Mouse (Mus musculus): ENCODE results near the gene Pde6b.
A peak's percentile ranks its signal among the peaks of the same experiment; 100 is the strongest.

The Pde6b gene

GRCm38 (mm10) chr5:108388201-108388600, at the start of gene Pde6b:
Gene Pde6b (plus strand): TSS chr5:108388391.
- no peak for DNase-seq (ENCODE audit: low read depth)

DNA sequence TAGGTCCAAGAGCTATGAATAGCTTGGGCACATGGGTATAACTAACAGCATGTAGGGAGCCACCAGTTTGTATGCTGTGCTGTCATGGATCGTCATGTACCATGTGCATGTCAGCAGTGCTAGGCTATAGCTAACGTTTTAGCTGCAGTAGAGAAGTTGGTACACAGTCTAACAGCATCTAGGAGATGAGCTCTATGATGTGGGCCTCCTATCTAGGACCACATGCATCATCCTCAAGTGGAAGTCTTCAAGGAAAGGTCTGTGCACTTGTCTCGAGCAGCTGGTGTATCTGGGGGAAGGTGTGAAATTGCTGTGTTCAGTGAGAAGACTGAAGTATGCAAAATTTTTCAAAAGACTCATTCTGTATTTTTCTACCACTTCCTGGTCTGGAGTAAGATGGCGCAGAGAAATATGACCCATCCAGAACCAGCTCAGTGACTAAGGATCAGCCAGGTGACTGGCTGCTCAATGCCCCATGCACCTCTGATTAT, 44.5 kb upstream of the Pde6b start:
- DNase-seq (ENCODE audit: low read depth) = no peak

DNA sequence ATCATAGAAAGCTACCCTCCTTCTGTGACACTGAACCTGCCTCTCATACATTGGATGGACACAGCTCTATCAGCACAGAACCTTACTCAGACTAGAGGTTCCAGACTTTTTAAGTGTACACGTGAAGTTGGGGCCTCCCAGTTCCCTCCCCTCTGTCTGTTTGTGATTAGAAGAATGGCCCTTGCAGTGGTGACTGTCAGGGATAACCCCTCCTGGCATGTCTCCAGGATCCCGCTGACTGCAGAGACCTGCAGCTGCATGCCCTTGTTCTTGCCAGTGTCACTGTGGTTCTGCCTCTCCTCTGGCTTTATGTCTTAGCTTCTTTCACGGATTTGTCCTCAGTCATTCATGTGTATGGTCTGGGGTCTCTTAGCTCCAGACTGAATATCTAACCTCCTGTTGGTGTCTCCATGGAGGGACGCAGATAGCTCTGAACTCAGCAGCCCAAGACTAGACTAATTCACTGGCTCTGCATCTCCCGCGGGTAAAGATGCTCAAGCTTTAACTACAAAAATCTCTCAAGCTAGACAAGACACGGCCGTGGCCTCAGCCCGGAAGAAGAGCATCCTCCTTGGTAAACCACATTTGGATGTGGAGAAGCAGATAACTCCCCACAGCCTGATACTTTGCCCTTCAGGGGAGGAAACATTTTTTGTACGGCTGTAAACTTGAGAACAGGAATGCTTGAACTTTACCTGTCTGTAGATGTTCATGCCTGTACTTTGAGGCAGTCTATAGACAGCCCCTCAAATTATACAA, 42.7 kb upstream of the Pde6b start:
- peak; percentile 93 for DNase-seq (ENCODE audit: low read depth)

DNA sequence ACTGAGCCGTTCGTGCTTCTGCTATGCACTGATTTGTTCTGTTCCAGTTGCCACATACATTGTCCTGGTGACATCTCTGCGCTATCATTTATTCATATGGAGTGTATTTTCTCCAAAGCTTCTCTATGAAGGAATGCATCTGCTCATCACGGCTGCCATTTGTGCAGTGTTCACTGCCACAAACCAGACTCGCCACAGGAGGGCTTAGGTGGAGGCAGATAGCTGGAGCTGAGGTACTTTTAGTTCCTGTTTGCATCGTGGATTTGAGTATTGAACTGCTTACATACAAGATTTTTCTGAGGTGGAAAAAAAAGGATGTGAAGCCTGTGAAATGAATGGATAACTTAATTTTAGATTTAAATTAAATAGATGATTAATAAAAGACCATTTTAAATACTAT, 40.3 kb upstream of the Pde6b start:
- DNase-seq (ENCODE audit: low read depth) = no peak

- no peak for DNase-seq (ENCODE audit: low read depth)
Measured at GRCm38 (mm10) chr5:108349511-108350148, 38.6 kb upstream of the Pde6b start.

GRCm38 (mm10) chr5:108354056-108354455, 34.1 kb upstream of the Pde6b start:
- no peak for DNase-seq (ENCODE audit: low read depth)

- peak; percentile 42 for DNase-seq (ENCODE audit: low read depth)
Measured at GRCm38 (mm10) chr5:108357862-108358261, 30.3 kb upstream of the Pde6b start.

DNA sequence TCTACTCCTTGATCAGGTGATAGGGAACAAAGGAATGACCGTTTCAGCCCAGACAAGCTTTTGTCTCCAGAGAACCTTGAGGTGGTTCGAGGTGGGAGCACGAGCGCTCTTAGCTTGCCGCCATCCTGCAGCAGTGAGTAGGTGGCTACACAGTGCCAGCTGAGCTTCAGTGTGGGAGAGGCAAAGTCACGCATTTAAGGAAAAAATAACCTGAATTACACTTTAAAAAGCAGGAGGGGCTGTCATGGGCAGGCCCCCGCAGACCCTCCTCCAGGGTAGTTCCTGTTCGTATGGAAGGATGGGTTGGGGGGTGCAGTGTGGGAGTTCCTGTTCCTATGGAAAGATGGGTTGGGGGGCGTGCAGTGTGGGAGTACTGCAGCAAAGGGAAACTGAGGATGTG, 28.7 kb upstream of the Pde6b start:
- DNase-seq (ENCODE audit: low read depth) = no peak

- peak; percentile 91 for DNase-seq (ENCODE audit: low read depth)
Measured at GRCm38 (mm10) chr5:108360211-108360610, 28.0 kb upstream of the Pde6b start.

GRCm38 (mm10) chr5:108362330-108362729, 25.9 kb upstream of the Pde6b start:
- peak; percentile 70 for DNase-seq (ENCODE audit: low read depth)

DNA sequence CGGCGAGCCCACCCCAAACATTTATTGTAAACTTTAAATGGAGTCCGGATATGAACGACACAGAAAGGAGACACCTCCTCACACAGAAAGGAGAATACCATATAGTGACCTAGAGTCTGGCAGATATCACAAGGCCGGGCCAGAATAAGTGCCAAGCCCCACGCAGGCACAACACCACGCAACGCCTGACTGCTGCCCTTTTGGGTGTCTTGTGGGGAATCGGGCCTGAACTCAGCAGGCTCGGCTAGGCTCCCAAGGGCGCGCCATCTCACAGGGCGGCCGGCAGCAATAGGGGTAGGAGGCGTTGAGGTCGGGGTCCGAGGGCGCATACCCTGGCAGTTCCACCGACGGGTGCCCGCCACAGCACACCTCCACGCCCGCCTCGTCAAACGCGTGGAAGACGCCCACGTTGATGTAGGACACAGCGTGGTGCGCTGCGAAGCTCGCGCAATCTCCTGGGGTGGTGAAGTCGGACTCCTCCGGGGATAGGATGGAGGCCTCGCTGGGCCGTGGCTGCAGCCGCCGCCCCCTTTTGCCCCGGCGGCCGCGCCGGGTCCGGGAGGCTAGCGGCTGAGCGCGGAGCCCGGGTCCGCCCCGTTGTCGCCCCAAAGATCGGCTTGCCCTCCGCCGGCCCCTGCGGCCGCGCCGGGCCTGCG, 21.7 kb upstream of the Pde6b start:
- peak; percentile 33 for DNase-seq (ENCODE audit: low read depth)

DNA sequence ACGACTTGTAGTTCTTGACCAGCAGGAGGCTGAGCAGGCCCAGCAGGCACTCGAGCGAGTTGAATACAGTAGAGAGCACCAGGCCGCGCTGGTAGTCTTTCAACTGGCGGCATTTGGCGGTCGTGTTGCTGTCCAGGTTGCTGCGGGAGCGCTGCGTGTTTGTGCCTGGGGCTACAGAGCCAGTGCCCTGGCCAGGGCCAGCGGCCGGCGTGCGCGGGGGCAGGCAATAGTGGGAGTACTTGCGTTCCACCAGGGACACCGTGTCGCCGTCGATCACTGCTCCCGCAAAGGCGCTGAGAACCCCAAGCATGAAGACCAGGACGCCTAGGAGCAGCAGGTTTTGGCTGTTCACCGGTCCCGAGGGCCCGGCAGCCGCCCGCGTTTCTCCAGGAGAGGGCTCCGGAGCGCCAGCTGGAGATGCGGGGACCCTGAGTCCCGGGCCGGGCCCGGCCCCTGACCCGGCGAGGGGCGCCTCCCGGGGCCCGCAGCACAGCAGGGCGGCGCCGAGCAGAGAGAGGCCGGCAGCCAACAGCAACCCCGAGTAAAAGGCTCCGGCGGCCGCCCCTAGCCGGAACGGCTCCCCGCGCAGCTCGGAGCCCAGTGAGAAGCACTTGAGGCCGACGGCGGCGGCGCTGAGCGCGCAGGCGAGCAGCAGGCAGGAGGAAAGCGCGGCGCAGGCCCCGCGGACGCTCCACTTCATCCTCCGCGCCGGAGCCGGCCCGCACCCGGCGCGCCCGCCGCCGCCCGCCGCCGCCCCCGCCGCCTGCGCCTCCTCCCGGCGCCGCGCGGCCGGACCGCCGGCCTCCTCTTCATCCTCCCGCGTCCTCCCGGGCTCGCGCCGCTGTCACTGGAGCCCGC, 21.0 kb upstream of the Pde6b start:
- DNase-seq (ENCODE audit: low read depth) = peak; percentile 71

DNA sequence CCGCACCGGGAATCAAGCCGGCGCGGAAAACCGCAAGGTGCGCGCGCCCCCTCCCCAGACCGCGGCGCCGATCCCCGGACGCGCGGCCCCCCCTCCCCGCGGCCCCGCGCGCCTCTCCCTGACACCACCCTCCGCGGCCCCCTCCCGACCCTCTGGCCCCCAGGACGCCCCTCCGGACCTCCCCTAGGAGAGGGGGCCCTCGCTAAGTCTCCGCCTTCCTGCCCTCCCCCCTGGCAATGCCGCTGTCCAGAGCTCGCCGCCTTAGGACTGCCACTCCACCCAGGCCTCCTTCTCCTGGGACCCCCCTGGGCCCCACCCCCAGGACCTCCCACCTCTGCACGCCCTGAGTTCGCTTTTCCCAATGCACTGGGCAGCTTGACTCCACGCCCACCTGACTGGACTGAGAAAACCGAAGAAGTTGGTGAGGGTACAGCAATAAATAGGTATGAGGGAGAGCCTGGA, 20.3 kb upstream of the Pde6b start, which contains the start of gene Gm42517:
Gm42517 (minus strand) TSS at position 52 of the 462 bp plus-strand sequence.
- DNase-seq (ENCODE audit: low read depth) = peak; percentile 79

DNA sequence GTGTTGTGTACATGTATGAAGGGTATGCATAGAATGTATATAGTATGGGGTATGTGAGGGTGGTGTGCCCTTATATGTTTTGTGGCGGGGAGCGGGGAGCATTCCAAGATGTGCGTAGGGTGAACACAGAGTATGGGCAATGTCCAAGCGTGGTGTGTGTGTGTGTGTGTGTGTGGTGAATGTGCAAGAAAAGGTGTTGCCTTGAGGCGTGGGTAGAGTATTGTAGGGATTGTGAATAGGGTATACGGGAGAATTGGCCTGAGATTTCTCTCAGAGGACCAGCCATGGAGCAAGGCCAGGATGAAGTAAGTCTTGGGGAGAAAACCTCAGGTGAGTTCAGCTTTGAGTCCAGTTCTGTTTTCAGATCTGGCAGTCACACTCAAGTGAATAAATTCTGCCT, 19.7 kb upstream of the Pde6b start:
- peak; percentile 63 for DNase-seq (ENCODE audit: low read depth)

DNA sequence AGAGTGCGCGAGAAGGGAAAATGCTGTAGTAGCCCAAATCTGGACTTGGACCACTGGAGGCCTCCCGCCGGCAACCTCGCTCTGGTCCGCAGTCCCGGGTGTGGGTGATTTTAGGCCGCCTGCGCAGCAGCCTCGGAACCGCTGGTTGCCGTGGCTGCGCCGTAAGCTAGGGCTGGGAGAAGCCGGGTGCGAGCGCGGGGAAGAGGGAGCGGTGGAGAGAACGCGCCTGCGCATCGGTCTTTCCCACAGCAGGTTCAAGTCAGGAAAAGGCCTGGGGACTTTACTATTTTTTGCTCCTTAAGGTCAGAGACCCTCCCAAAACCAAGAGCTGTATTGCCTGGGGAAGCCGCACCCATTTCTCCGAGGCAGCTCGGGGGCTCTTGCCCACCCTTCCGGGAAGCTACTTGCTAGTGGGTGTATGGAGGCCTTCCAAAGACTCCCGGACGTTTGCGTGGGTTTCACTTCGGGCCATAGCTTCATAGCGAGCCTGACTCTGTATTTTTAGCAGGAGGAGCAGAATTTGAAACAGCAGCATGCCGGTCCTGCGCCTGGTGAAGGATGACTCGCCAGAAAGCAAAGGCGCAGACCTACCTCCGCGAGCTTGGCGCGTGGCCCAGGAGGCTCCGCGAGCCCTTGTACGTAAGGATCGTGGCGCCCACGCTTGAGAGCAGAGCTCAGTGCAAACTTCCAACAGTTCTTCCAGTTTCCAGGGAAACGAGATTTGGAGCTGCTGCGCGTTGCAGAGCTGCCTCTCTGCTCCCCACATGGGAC, 19.2 kb upstream of the Pde6b start:
- peak; percentile 73 for DNase-seq (ENCODE audit: low read depth)

- no peak for DNase-seq (ENCODE audit: low read depth)
Measured at GRCm38 (mm10) chr5:108369964-108370363, 18.2 kb upstream of the Pde6b start.

GRCm38 (mm10) chr5:108374079-108374478, 14.1 kb upstream of the Pde6b start:
- DNase-seq (ENCODE audit: low read depth) = peak; percentile 59

GRCm38 (mm10) chr5:108376059-108376458, 12.1 kb upstream of the Pde6b start:
- peak; percentile 95 for DNase-seq (ENCODE audit: low read depth)

- DNase-seq (ENCODE audit: low read depth) = no peak
Measured at GRCm38 (mm10) chr5:108378346-108378745, 9.8 kb upstream of the Pde6b start.

- no peak for DNase-seq (ENCODE audit: low read depth)
Measured at GRCm38 (mm10) chr5:108385632-108386031, 2.6 kb upstream of the Pde6b start.

DNA sequence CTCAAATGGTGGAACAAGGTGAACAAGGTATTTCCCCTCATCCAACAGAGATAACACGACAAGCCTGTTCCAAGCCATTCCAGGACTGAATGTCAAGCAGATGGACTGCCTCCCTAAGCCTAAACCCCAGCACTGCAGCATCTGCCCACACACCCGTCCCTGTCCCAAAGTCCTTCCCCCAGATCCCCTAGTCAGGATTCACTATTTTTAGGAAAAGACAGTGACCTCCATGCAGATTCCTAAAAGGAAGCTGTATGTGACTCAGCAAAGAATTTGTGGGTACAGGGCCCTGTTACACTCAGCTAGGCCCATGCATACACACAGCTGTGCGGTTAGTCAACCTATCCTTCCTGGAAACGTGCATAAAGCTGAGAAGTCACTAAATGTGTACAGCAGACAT, 1.7 kb upstream of the Pde6b start:
- no peak for DNase-seq (ENCODE audit: low read depth)

Measured in 416B (cell line).